Mouse (Mus musculus) cerebellum, adult 9-11 months (tissue): ENCODE measurements around the gene Arl2.
"Not testable (repeated sequence)": the region's sequence is repeated elsewhere in the genome, so short reads cannot be mapped to it uniquely, and the experiment has no call there.

ENCODE experiments used
- DNase-seq: peaks from one replicate; pipeline ENCODE4 v3.0.0; 2022

Gene Arl2

GRCm38 (mm10) chr19:6141394-6141749 lies at the start of gene Arl2:
Gene Arl2, minus strand, starts transcription at chr19:6141548.
- peak; percentile 88 for DNase-seq

- DNase-seq, result no peak
Measured at GRCm38 (mm10) chr19:6184131-6184530, 42.8 kb upstream of the Arl2 start, which contains the start of gene Majin. Gene Majin, plus strand, starts transcription at chr19:6184388.

DNA sequence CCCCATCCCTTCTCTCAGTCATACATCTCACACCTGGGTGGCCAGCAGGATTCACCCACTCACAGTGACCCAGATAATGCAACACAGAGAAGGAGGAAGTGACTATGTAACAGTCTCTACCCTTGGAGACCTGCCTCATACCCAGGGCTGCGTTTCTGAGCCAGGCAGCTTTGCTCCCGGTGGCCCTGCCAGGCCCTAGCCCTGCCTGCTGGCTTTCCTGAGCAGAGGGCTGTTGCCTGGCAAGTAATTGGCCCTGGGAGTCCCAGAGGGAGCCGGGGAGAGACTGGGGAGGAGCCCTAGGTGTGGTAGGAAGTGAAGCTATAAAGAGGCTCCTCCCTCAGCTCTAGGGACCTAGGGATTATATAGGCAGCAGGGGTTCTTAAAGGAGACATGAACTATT lies 41.2 kb upstream of the Arl2 start:
- DNase-seq, result peak; percentile 83

DNA sequence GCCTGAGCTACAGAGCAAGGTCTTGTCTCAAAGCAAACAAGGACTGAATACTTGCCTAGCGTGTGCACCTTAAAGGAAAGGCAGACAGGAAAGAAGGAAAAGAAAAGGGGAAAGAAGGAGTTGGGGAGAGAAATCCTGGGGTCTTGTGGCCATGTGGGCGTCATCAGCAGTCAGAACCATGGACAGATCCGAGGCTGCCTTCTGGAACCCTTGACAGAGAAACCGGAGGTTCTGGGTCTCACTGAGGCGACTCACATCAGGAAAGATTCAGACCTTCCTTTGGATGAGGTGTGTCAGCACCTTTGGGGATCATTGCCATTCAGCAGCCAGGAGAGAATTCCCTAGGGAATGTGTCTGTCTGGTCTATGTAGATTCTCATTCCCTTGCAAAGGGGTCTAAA lies 40.3 kb upstream of the Arl2 start:
- no peak for DNase-seq

DNA sequence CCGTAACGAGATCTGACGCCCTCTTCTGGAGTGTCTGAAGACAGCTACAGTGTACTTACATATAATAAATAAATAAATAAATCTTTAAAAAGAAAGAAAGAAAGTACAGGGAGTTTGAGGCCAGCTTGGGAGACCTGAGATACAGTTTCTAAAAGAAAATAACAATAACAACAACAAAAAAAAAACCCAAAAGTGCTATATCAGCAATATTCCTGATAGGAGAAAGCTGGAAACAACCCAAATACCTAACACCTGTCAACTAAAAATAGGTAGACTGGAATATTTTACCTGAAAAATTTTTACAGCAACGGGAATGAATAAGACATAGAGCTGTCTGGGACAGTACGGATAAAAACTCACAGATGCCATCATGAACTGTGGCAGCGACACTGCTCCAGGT lies 37.4 kb upstream of the Arl2 start:
- DNase-seq, result no peak

GRCm38 (mm10) chr19:6174771-6175170 lies 33.4 kb upstream of the Arl2 start:
- DNase-seq, result peak; percentile 53

DNA sequence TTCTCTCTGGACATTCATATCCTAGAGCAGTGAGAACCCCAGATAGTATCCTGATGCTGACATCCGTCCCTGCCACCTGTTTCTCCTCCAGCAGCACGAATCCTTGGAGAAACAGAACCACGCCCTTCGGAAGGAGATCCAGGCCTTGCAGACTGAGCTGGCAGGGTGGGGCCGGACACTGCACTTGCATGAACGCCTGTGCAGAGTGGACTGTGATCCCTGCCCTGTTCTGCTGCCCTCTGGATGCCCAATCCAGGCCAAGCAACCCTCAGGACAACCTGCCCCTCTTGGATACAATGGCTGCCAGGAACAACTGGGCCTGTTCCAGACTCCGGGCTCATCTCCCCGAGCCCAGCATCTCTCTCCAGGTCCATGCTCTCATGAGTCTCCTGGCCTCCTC lies 29.9 kb upstream of the Arl2 start:
- DNase-seq, result no peak

GRCm38 (mm10) chr19:6166750-6167149 lies 25.4 kb upstream of the Arl2 start:
- DNase-seq, result no peak

- DNase-seq, result no peak
Measured at GRCm38 (mm10) chr19:6163872-6164547, 22.7 kb upstream of the Arl2 start.

DNA sequence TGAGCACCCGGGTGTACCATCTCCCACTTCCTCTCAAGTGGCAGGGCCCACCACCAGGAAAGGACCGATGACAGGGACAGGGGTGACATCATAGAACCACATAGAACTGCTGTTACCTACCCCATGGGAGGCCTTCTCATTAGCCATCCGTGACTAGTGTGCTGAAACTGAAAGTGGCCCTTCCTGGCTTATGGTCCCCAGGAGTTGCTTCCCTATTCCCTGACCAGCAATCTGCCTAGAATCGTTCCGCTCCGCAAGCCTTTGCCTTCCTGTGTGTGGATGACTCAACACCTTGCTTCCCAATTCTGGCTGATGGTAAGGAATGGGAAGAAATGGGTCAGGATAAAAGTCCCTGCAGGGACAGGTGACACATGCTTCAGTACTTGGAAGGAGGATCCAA lies 15.9 kb upstream of the Arl2 start:
- peak; percentile 43 for DNase-seq

DNA sequence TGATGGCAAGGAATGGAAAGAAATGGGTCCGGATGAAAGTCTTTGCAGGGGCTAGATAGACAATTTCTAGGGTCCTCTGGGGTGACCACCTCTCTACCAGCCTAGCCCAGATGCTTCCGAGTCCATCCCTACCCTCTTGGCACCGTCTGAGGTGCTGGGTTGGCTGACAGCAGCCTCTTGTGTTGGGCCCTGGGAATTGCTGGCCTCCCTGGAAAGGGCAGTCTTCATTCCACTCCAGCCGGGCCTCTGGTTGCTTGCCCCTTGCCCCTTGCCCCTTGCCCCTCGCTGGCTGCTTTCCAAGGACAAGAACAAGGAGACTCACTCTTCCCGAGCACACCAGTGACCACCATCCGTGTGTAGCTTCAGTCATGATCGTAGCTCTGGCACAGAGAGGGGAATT lies 15.0 kb upstream of the Arl2 start:
- no peak for DNase-seq

DNA sequence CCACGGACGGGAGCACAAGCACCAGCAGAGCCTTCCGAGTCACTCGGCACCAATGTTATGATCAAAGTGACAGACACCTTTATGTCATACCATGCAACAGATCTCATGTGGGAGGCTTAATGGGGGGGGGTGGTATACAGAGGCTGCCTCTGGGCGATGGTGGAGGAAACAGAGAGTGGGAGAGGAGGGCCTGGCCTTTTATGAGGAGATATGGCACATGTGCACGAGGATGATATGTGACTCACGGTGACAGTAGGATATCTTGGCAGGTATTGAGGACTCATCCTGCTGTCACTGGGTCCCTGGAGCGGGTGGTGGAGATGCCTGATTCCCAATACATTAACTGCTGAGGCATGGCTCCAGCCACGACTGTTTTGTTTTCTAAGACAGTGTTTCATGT lies 13.8 kb upstream of the Arl2 start:
- no peak for DNase-seq

GRCm38 (mm10) chr19:6144842-6145241 lies 3.5 kb upstream of the Arl2 start:
- no peak for DNase-seq

DNA sequence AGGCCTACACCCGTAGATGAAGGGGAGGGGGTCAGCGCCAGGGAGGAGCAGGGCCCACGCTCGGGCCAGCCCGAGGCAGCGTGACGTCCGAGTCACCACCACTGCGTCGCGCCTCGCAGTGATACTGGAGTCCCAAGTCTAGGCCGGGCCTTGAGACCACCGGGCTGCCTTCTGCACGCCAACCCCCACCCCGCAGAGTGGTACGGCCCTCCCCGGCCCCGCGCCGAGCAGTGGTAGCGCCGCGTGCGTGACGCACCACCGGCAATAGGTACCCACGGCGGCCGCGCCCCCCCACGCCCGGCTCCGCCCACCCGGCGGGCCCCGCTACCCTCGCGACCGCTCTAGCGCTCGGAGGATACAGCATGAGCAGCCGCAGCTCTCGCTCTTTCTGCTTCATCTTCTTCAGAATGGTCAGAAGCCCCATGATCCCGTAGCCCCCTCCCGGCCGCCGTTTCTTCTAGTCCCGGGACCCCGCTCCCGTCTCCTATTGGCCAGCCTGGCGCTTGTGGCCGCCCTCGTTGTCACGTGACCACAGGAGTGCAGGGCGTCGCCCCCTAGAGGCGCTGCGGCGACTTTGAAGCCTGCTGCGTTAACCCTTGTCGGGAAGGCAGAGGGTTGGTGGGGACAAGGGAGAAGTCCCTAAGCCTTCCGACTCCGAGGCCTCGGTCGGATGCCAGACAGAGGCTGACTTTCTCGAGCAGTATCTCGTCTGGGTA lies 512 bp downstream of the Arl2 start, which contains the start of gene Batf2:
TSS of gene Batf2 (plus strand) at position 306 of the 716 bp plus-strand sequence.
- DNase-seq, result peak; percentile 94

DNA sequence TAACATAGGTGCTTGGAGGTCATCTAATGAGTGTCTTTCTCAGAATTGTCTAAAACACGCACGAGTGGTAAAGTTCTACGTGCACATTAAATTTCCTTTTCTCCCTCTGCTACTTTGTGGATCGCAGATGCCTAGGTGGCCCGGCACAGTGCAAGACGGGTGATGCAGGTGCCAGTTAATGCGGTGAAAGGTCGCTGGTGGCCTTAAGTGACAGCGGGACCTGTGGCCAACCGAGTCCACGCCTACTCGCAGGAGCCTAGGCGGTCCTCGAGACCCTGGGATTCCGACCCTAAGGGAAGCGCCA lies 1.0 kb downstream of the Arl2 start:
- DNase-seq, result no peak

GRCm38 (mm10) chr19:6139701-6140100 lies 1.6 kb downstream of the Arl2 start:
- peak; percentile 72 for DNase-seq

- no peak for DNase-seq
Measured at GRCm38 (mm10) chr19:6136397-6136796, 5.0 kb downstream of the Arl2 start.

GRCm38 (mm10) chr19:6133197-6133596 lies 8.2 kb downstream of the Arl2 start:
- not testable (repeated sequence) for DNase-seq

- no peak for DNase-seq
Measured at GRCm38 (mm10) chr19:6132171-6132827, 9.0 kb downstream of the Arl2 start.

DNA sequence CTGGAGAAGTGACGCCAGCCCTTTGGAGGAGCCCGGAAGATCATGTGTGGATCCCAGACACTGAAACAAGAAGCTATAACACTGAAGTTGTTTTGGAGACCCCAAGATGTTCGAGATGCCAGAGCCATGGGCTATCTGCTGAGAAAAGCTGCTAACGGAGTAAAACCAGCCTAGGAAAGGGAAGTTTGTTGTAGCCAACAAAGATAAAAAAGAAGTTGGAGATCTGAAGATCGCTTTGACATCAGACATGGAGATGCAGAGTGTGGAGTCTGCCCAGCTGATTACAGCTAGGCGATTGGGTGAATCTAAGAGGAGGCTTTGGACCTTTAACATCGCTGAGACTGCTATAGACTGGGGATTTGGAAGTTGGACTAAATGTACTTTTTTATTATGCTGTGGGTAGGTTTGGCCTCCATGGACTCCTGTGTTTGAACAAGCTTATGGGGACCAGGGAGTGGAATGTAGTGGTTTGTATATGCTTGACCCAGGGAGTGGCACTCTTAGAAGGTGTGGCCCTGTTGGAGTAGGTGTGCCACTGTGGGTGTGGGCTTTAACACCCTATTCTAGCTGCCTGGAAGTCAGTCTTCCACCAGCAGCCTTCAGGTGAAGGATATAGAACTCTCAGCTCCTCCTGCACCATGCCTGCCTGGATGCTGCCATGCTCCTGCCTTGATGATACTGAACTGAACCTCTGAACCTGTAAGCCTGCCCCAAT lies 10.8 kb downstream of the Arl2 start:
- DNase-seq, result not testable (repeated sequence)

GRCm38 (mm10) chr19:6127760-6128341 lies 13.5 kb downstream of the Arl2 start, which contains the start of gene Snx15:
Gene Snx15, minus strand, starts transcription at chr19:6128304.
- peak; percentile 98 for DNase-seq

DNA sequence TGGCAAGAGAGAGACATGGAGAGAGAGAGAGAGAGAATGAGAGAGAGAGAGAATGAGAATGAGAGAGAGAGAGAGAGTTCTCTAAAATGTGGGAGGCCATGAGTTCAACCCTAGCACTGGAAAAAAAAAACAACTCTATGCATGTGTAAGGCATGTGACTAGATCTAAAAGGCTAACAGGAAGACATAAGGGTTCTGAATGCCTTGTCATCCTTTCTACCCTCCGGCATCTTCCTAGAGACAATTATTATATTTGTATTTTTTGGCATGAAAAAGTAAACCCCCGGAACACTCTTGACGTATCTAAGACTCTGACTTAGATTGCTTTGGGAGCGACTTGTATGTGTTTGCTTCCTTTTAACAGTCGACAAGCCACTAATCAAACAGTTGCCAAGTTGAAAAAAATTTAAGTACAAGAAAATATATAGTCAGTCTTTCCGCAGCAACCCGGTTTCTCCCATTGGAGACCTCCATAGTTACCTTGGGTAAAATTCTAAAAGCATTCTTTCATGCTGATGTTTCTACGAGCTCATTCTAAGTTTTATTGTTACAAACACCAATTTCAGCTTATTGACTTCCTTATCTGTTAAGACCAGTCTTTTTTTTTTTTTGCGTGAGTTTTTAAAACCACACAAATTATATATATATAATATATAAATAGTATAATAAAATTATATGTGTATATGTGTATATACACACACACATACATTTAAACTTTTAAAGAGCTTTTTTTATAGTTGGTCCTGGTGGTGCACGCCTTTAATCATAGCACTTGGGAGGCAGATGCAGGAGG lies 14.4 kb downstream of the Arl2 start:
- DNase-seq, result no peak
